Mouse (Mus musculus) mature B cell (primary cell): ENCODE results near the gene Metap1d.

Experiments used
- in situ Hi-C: fragments of 300-500 bp; cut with MboI; formaldehyde crosslinking; loops from 2 replicates; pipeline ENCODE4 v1.14.3; 2019

The Metap1d gene

GRCm38 (mm10) chr2:71545401-71545881, 92.4 kb downstream of the Metap1d start:
- in situ Hi-C loops = no loop called here

DNA sequence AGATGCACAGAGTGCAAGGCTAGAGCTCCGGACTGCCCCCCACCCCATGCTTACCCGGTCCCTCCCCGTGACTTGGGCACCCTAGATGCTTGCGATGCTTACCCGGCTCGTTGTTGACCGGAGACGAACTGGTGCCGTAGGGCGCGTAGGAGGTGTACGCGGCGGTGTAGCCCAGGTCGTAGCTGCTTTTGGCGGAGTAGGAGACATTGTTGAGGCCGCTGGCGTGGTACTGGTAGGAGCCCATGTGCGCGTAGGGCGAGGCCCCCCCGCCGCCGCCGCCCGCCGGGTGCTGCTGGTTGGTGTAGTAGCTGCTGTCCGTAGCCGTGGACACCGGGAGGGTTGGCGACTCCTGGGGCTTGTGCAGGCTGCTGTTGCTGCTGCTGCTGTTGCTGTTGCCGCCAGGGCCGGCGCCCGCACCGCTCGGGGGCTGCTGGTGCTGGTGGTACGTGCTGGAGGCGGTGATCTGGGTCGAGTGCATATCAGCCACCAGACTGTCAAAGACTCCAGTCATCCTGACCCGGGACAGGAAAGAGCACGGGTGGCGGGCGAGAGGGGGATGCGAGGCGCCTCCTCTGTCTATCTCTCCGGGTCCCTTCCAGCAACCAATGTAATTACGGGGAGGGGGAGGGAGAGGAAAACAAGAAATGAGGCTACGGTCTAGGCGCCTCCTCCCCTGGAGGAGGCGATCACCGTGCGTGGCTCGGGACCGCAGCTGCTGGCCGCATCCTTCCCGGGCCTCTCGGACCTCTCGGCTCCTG, 93.0 kb downstream of the Metap1d start:
- in situ Hi-C loops = no loop called here

DNA sequence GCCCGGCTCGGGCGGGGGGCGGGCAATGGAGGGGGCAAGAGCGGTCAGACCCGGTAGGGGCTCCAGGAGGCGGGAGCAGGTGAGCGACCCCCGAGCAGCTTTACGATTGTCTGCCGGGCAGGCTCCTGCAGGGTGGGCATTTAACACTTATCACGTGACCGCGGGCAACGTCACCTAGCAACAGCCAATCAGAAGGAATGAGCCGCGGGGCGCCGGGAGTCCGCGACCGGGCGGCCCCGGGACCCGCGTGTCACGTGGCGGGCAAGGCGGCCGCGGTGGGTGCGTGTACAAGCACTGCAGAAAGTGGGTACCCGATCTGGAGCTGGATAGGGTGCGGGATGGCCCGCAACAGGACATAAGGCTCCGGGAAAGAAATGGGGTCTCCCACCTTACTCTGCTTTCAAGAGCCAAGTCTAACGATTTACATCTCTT, 93.6 kb downstream of the Metap1d start, which contains the start of gene Dlx2:
Gene Dlx2 (minus strand): TSS at position 115 of the 432 bp plus-strand sequence.
- in situ Hi-C loops = no loop called here

- in situ Hi-C loops = no loop called here
Measured at GRCm38 (mm10) chr2:71547829-71548228, 94.8 kb downstream of the Metap1d start.

GRCm38 (mm10) chr2:71550330-71550729, 97.3 kb downstream of the Metap1d start:
- in situ Hi-C loops = no loop called here

DNA sequence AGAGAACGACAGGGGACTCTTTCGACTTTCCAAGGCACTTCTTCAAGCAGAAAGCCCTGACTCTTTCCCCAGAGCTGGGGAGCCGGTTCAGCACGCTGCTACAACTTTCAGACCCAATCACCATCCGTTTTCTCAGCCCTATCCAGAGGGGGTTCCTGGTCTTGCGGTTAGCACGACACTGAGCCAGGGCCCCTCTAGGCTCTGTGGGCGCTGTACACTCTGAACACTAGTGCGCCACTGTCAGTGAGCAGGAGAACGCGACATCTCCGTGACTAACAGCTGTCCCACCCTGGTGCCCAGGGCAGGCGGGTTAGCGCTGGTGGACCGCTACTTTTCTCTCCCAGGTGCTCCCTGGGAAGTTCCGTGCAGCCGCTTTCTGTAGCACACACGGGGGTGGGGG, 98.6 kb downstream of the Metap1d start:
- in situ Hi-C loops = no loop called here

DNA sequence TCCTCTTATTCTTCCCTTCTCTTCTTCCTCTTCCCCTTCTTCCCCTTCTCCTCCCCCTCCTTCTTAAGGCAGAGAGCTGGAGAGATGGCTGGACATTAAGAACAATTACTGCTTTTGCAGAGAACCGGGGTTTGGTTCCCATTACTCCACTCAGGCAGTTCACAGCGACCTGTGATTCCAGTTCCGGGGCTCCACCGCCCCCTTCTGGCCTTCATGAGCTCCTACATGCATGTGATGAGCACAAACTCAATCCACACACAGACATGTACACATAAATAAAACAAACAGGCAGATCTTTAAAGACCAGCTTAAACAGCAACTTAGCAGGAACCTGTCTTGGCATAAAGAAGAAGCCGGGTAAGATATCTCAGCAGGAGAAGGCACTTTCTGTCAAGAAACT, 103.0 kb downstream of the Metap1d start:
- in situ Hi-C loops = no loop called here

DNA sequence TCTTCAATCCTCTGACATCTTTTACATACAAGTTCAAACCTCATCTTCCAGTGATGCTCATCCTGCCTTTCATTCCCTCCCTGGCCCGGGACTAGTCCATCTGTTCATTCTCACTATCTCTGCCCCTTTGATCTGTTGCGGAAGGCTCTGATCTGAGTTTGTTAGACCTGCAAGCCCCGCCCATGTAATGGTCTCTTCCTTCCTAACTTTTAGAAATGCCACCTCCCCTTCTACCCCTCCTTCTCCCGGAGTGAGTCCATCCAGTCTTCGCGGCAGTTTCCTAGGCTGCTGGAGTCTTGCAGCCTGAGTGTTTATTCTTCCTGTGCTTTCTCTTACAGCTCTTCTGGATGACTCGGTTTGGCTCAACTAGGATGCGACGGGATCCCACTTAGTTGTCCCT, 113.4 kb downstream of the Metap1d start:
- in situ Hi-C loops = no loop called here

DNA sequence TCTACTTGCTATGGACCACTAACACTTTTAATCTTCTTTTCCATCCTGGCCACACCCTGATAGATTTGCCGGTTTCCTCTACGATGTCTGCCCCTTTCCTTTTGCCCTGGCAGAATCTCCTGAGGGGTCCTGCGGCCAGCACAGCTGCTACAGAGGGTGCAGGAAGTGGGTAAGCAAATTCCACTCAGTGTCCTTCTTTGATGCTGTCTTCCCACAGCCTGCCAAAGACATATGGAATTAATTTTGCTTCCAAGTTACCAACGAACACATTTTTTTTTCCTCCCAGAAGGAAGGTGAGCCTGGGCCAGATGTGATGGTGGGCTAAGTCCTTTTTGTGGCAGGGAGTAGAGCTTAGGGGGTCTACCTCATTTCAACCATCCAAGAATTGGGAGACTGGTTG, 120.7 kb downstream of the Metap1d start:
- in situ Hi-C loops = no loop called here
